Mouse (Mus musculus) forebrain, postnatal 0 days (tissue): ENCODE measurements around the gene Nfib. TPM values are rescaled to one million over a fixed set of nuclear protein-coding genes. Genes with fewer than 3 reads are reported as not detected.

Experiments
- ATAC-seq: fragments of 200-750 bp; cut with Nextera tagmentation; 2 replicates; pipeline ENCODE4 v1.8.0; 2017; ENCODE audit warnings: mild to moderate bottlenecking, moderate library complexity
- DNase-seq: peaks from one replicate; pipeline ENCODE4 v3.0.0-alpha.2; 2015
- H3K27ac ChIP-seq: fragments of 300-500 bp; sonication (generic); 2 replicates; pipeline ENCODE4 v1.5.1; 2014; ENCODE audit warnings: low read depth, mild to moderate bottlenecking, antibody characterized with exemption, low read length, moderate library complexity, mixed read lengths
- H3K27me3 ChIP-seq: fragments of 300-500 bp; sonication (generic); 2 replicates; pipeline ENCODE4 v1.6.1; 2014; ENCODE audit warnings: mild to moderate bottlenecking, low read length, mixed read lengths; ENCODE audit not compliant: insufficient read depth
- H3K36me3 ChIP-seq: fragments of 300-500 bp; sonication (generic); 2 replicates; pipeline ENCODE4 v1.6.1; 2014; ENCODE audit warnings: mild to moderate bottlenecking, moderate library complexity; ENCODE audit not compliant: insufficient read depth
- H3K4me1 ChIP-seq: fragments of 300-500 bp; sonication (generic); 2 replicates; pipeline ENCODE4 v1.6.1; 2014; ENCODE audit warnings: antibody characterized with exemption; ENCODE audit not compliant: insufficient read depth
- H3K4me2 ChIP-seq: fragments of 300-500 bp; sonication (generic); 2 replicates; pipeline ENCODE4 v1.6.1; 2014; ENCODE audit warnings: low read depth, mild to moderate bottlenecking, moderate library complexity
- H3K4me3 ChIP-seq: fragments of 300-500 bp; sonication (generic); 2 replicates; pipeline ENCODE4 v1.5.1; 2014; ENCODE audit warnings: low read depth, low read length, mixed read lengths
- H3K9ac ChIP-seq: fragments of 300-500 bp; sonication (generic); 2 replicates; pipeline ENCODE4 v1.6.1; 2014; ENCODE audit warnings: mild to moderate bottlenecking
- H3K9me3 ChIP-seq: fragments of 300-500 bp; sonication (generic); 2 replicates; pipeline ENCODE4 v1.6.1; 2016; ENCODE audit warnings: low read length
- CTCF ChIP-seq: sonication (generic); IDR thresholded peaks from 2 replicates; pipeline ENCODE4 v1.5.1; 2016; ENCODE audit warnings: antibody characterized with exemption, control low read depth, low read depth
- WGBS: fragments of 180-500 bp; shearing (Covaris S2); extraction: QIAGEN DNeasy Blood & Tissue Kit; methylation state at CpG from one replicate; pipeline ENCODE4 v1.1.7; 2014; 5-methylcytosine and 5-hydroxymethylcytosine counted together
- polyA plus RNA-seq: library from polyadenylated mRNA; unstranded; fragments of >200 nt; fragmentation: Nextera tagmentation; extraction: Ambion mirVana; gene quantifications from 2 replicates; pipeline ENCODE4 v1.2.1, GENCODE M21; 2015
- total RNA-seq: library from RNA; depleted of rRNA; stranded (reverse); fragments of >200 nt; gene quantifications from 2 replicates; pipeline ENCODE4 v1.2.3, GENCODE M21; 2014

Gene Nfib
- total and polyA plus RNA-seq, 2 experiments from 2014 or later, result 69.0 to 135 TPM

DNA sequence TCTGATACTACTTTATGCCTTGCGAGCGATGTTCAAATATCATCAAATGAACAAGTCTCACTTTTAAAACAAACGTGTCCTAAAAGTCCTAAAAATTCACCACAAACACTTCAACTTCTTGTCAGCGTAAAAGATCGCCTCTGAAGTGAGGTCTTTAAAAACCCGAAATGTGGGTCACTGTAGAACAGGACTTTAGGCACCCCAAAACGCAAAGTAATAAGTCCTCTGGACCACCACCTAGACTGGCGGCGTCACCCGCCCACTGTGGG lies 201.6 kb downstream of the Nfib start:
- no peak for DNase-seq
- H3K4me3 ChIP-seq, result peak overlapping the region; percentile 79
- no peaks in the 10 kb centered on the region for H3K36me3 ChIP-seq
- peak overlapping the region; percentile 100 for H3K27ac ChIP-seq
- peak overlapping the region; percentile 92 for H3K4me2 ChIP-seq
- peak overlapping the region; percentile 92 for H3K9ac ChIP-seq
- no peaks in the 10 kb centered on the region for H3K9me3 ChIP-seq
- H3K27me3 ChIP-seq, result no peaks in the 10 kb centered on the region
- H3K4me1 ChIP-seq, result no peaks in the 10 kb centered on the region
- 1% methylated on average over 10 of the region's 10 CpGs for WGBS
- no peak for TF ChIP-seq CTCF
- no peak for ATAC-seq

DNA sequence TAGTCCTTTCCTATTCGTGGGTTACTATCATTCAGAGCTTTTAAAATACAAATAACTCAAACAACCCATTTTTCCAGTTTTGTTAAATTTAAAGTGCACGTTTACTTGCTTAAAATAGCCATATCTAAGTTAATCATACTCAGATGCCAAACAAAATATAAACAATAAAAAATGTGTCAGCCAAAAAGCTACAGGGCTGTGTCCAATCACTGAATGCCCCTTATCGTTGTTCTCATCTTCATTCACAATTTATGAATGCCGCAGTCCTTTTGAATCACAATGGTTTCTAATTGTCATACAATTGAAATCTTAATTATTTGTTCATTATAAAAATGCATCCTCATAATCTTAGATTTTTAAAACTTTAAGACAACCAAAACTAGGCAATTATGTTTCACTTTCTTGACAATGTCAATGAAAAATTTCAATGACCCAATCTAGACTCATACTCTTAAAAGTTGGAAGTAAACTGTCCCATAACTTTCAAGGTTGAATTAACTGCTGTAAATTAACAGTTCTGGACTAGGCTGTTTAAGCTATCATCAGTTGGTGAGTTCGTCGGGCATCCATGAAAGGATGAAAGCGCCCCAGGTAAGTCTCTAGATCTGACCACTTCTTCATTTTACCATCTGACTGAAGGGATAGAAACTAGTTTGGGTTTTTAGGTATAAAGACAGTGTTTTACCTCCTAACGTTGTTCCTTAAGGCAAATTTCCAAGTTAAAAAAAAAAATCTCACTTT lies 202.1 kb downstream of the Nfib start:
- ATAC-seq (no peak), DNase-seq (no peak)
- Histone ChIP-seq H3K27me3 (no peaks in the 10 kb centered on the region), H3K36me3 (no peaks in the 10 kb centered on the region), H3K4me3 (peak overlapping the region; percentile 79), H3K9ac (peak overlapping the region; percentile 92), H3K4me2 (peak overlapping the region; percentile 92), H3K4me1 (no peaks in the 10 kb centered on the region), H3K9me3 (no peaks in the 10 kb centered on the region), H3K27ac (peak overlapping the region; percentile 100)
- TF ChIP-seq CTCF, result no peak
- WGBS, result 15% methylated on average over 8 of the region's 8 CpGs

DNA sequence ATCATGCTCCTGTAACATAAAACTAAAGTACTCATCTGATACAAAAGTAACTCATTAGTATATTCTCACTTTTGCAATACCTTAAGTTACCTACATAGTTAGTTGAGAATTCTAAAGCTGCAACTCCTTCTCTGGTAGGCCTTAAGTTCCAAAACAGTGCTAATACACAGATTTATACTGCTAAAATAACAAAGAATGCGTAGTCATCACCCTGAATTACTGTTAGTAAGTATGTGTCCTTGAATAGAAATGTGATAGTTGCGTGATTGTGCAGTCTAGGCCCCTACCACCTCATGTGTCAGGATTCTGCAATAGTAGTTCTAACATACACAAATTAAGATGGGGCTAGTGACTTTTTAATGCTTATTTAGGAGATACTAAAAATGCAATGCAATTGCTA lies 202.9 kb downstream of the Nfib start:
- Histone ChIP-seq H3K27me3 (no peaks in the 10 kb centered on the region), H3K36me3 (peaks cover 6% of the 10 kb centered on the region), H3K4me2 (peak overlapping the region; percentile 92), H3K9me3 (no peaks in the 10 kb centered on the region), H3K4me3 (peak overlapping the region; percentile 79), H3K4me1 (no peaks in the 10 kb centered on the region), H3K9ac (peak overlapping the region; percentile 92), H3K27ac (peak overlapping the region; percentile 100)
- no peak for TF ChIP-seq CTCF
- DNase-seq, result no peak
- no peak for ATAC-seq
- WGBS, result 26% methylated on average over 2 of the region's 2 CpGs

DNA sequence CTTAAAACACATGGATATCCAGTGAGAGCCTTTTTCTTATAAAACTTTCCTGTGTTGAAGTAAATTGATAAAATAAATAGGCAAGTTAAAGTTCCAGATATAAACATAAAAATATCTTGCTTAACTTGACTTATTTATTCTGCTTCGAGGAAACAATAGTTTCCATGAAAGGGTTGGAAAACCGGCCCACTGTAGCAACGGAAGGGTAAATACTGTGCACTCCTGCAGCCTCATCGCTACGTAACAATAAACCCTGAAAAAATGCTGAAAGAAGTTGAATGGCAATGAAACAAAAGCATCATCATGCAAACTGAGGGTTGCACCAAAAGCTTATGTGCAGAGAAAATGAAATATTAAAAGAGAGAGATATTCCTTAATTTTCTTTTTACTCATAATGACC lies 203.5 kb downstream of the Nfib start:
- Histone ChIP-seq H3K27ac (peak overlapping the region; percentile 47), H3K4me1 (no peaks in the 10 kb centered on the region), H3K4me3 (peak overlapping the region; percentile 79), H3K9me3 (no peaks in the 10 kb centered on the region), H3K9ac (peak overlapping the region; percentile 92), H3K4me2 (peak overlapping the region; percentile 92), H3K27me3 (no peaks in the 10 kb centered on the region), H3K36me3 (peaks cover 7% of the 10 kb centered on the region)
- DNase-seq, result no peak
- ATAC-seq, result no peak
- WGBS, result 19% methylated on average over 5 of the region's 5 CpGs
- TF ChIP-seq CTCF, result no peak

DNA sequence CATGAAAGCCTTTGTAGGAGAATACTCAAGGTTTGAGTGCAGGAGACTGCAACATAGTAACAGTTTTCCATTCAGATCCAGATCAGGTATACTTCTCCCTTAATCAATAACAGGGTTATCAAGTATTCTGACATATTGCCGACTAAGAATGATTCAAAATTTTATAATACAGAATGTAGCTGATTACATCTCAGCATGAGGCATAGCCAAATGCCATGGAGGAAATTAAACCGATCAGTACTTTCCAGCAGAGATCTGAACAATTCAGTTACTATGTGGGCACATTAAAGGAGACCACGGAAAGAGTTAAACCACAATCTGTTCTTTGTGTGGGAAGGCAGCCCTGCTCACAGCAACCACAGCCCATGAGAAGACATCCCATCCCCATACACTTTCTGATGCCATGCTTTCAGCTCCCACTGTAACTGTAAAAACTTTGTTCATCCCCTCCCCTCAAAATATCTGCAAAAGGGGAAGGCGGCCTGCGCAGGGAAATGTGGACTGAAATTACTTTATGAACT lies 204.9 kb downstream of the Nfib start:
- TF ChIP-seq CTCF, result no peak
- no peaks in the 10 kb centered on the region for H3K27me3 ChIP-seq
- 29% methylated on average over 5 of the region's 5 CpGs for WGBS
- no peak for ATAC-seq
- H3K9me3 ChIP-seq, result no peaks in the 10 kb centered on the region
- peak overlapping the region; percentile 80 for H3K27ac ChIP-seq
- peak overlapping the region; percentile 92 for H3K9ac ChIP-seq
- peak; percentile 56 for DNase-seq
- H3K4me3 ChIP-seq, result peak overlapping the region; percentile 79
- peaks cover 7% of the 10 kb centered on the region for H3K36me3 ChIP-seq
- H3K4me1 ChIP-seq, result no peaks in the 10 kb centered on the region
- H3K4me2 ChIP-seq, result peak overlapping the region; percentile 92

DNA sequence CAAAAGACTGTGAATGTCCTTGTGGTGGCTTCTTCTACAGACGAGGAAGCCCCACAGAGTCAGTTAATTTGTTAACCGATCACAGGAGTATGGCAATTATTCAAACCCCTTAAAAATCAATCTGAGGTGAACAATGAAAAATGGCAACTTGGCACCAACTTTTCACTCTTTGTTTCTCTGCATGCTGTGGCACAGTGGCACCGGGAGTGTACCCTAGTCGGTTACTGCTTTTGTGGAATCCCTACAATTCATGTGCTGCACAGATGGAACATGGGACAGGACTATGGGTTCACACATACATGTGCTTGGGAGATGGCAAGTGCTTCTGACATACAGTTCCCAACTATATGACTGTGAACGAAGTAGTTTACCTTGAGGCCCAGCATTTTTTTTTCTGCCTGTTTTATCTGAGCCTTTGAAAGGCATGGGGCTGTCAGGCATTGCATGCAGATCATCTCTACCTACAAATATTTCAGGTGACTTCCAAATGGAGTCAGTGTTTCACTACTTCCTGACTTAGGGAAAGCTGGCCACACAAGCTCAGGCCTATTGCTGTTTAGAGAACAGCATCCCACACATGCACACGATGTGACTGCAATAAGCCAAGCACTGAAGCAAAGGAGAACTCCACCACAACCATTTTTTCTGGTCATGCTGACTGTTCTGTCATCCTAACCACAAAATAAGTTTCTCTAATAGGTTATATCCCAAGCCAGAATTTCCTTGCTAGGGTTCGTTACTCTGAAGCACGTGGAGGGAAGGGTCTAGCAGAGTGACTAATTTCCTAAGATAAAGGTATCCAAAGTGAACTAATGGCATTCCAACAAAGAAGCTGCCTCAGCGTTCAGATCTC lies 205.6 kb downstream of the Nfib start:
- Histone ChIP-seq H3K27ac (peak overlapping the region; percentile 80), H3K9ac (peak overlapping the region; percentile 92), H3K4me3 (peak overlapping the region; percentile 79), H3K27me3 (no peaks in the 10 kb centered on the region), H3K9me3 (no peaks in the 10 kb centered on the region), H3K4me2 (peak overlapping the region; percentile 92), H3K4me1 (no peaks in the 10 kb centered on the region), H3K36me3 (peaks cover 7% of the 10 kb centered on the region)
- DNase-seq (peak; percentile 69), ATAC-seq (no peak)
- 20% methylated on average over 9 of the region's 9 CpGs for WGBS
- TF ChIP-seq CTCF, result no peak

DNA sequence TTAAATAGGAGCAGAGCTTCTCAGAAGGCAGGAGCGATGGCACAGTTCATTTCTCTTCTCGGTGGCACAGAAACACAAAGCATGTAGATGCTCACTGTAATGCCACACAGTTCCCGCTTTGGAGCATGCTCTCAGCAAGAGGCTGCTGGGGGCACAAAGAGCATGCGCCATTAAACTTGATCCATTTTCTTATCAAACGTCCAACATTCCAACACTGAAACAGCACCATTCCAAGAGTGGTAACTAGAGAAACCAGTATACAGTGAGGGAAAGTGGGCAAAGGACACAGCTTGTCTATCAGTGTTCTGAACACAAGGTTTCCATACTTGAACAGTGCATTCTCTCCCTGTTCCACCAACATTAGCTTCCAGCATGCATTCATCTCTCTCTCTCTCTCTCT lies 206.3 kb downstream of the Nfib start:
- peak overlapping the region; percentile 92 for H3K4me2 ChIP-seq
- H3K27me3 ChIP-seq, result no peaks in the 10 kb centered on the region
- H3K9ac ChIP-seq, result peak overlapping the region; percentile 92
- ATAC-seq (peak; percentile 35), DNase-seq (peak; percentile 83)
- H3K4me3 ChIP-seq, result peak overlapping the region; percentile 79
- no peak for TF ChIP-seq CTCF
- peak overlapping the region; percentile 80 for H3K27ac ChIP-seq
- H3K4me1 ChIP-seq, result 0 out of 2 replicates have a peak, but pooled peaks cover 2% of the 10 kb centered on the region
- WGBS, result 20% methylated on average over 5 of the region's 5 CpGs
- no peaks in the 10 kb centered on the region for H3K9me3 ChIP-seq
- H3K36me3 ChIP-seq, result peaks cover 7% of the 10 kb centered on the region
